Mouse (Mus musculus): Measurements from ENCODE around the gene Khdrbs1.

The Khdrbs1 gene

DNA sequence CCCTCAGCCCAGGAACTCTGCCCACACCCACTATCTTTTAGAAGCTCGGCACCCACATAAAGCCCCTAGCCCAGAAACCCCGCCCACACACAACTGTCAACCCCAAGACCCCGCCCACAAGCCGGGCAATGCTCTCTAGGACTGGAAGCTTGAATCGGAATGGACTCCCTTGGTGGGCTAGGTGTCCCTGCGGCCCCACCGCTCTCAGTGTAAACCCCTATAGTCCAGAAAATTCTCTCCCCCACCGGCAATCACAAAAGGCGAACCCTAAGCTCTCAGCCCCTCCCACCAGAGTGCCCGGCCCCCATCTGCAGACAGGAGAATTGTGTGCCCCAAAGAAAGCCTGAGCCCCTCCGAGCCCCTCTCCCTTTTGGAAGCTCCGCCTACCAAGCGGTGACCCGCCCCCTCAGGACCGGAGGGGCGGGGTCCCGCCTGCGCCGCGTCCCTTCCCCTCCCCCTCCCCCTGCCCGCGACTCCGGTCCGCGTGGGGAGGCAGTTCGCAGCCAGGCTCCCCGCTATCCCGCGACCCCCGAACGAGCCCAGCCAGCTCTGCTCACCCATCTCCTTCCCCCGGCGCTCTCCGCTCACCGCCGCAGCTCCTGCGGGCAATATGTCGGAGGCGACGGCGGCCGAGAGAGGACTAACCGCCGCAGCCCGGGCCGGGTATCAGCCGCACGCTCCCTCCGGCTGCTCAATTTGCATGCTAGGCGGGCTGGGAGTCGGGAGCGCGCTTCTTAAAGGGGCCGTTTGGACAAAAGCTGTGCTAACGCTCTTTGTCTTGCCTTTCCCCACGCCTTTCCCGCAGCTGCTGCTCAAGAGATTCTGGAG, 45.7 kb downstream of the Khdrbs1 start, which contains the start of gene Tmem39b:
Gene Tmem39b, minus strand, starts transcription at position 681 of the 828 bp plus-strand sequence.
- in situ Hi-C loops (cut with MboI; ENCODE audit: low pct_unique_long_range_greater_than_20kb in 1 of 2, low sequenced_read_pairs in 2 of 2, unreplicated experiment in 1 of 2) = no loop called here

GRCm38 (mm10) chr4:129695815-129696157, 46.3 kb downstream of the Khdrbs1 start:
- in situ Hi-C loops (cut with MboI; ENCODE audit: low pct_unique_long_range_greater_than_20kb in 1 of 2, low sequenced_read_pairs in 2 of 2, unreplicated experiment in 1 of 2) = no loop called here

- in situ Hi-C loops (cut with MboI; ENCODE audit: low pct_unique_long_range_greater_than_20kb in 1 of 2, low sequenced_read_pairs in 2 of 2, unreplicated experiment in 1 of 2) = no loop called here
These were observed 57.6 kb downstream of the Khdrbs1 start for GRCm38 (mm10) chr4:129684531-129684930.

- in situ Hi-C loops (cut with MboI; ENCODE audit: low pct_unique_long_range_greater_than_20kb in 1 of 2, low sequenced_read_pairs in 2 of 2, unreplicated experiment in 1 of 2) = no loop called here
These were observed 58.1 kb downstream of the Khdrbs1 start for GRCm38 (mm10) chr4:129683901-129684493.

- in situ Hi-C loops (cut with MboI; ENCODE audit: low pct_unique_long_range_greater_than_20kb in 1 of 2, low sequenced_read_pairs in 2 of 2, unreplicated experiment in 1 of 2) = no loop called here
These were observed 60.3 kb downstream of the Khdrbs1 start for GRCm38 (mm10) chr4:129681837-129682236.

- in situ Hi-C loops (cut with MboI; ENCODE audit: low pct_unique_long_range_greater_than_20kb in 1 of 2, low sequenced_read_pairs in 2 of 2, unreplicated experiment in 1 of 2) = no loop called here
These were observed 69.1 kb downstream of the Khdrbs1 start for GRCm38 (mm10) chr4:129672878-129673449.

DNA sequence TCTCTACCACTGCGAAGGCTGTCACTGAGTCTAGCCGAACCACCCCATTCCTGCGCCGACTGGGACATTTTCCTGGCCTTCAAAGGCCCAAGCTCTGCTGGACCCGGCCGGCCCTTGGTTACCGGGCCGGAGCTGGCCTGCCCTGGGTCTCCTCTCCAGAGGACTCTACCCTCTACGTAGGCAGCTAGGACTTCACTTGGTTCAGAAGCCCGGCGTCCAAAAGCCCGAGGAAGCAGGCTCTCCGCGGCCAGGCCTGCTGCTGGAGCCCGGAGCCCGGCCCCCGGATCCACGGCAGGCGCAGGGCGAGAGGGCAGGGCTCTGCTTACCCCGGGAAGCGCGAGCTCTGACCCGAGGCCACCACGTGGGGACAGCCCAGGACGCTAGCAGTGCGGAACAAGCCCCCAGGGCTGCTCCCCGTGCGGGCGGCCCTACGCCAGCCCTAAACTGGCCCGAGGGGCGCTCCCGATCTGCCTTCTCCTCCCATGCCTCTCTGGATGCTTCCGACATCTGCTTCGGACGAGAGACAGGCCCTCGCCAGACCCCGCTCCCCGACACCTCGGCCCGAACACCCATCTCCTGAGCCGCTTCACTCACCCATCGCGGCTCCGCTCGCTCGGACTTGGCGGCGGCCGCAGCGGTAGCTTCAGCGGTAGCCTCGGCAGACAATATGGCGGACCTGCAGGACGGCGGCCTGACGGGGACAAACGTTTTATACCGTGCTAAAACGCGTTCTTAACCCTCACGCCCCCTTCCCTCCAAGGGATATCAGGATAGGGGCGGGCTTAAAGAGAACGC, 69.8 kb downstream of the Khdrbs1 start, which contains the start of gene Kpna6:
Gene Kpna6, minus strand, starts transcription at position 685 of the 795 bp plus-strand sequence.
- in situ Hi-C loops (cut with MboI; ENCODE audit: low pct_unique_long_range_greater_than_20kb in 1 of 2, low sequenced_read_pairs in 2 of 2, unreplicated experiment in 1 of 2) = no loop called here

GRCm38 (mm10) chr4:129671491-129672082, 70.5 kb downstream of the Khdrbs1 start:
- in situ Hi-C loops (cut with MboI; ENCODE audit: low pct_unique_long_range_greater_than_20kb in 1 of 2, low sequenced_read_pairs in 2 of 2, unreplicated experiment in 1 of 2) = no loop called here

DNA sequence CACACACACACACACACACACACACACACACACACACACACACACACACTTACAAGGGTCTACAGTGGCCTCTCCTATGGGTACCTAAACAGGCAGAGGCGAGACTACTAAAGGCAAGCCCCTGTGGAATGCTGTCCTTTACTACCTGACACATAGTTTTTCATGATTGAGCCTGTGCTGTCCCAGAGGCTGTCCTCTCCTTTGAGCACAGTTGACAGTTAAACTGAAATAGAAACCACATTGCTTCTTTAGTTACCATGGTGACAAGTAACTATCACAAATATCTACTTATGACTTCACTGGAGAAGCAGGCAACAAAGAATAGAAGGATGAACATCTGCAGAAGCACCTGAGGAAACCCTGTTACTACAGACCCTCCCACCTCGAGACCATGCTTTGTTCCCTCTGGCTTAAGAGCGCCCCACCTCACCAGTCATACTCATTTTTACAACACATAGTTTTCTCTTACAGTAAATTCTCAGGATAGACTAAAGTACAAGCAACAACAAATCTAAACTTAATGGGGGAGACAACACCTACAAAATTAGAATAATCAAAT, 79.8 kb downstream of the Khdrbs1 start:
- in situ Hi-C loops (cut with MboI; ENCODE audit: low pct_unique_long_range_greater_than_20kb in 1 of 2, low sequenced_read_pairs in 2 of 2, unreplicated experiment in 1 of 2) = no loop called here

- in situ Hi-C loops (cut with MboI; ENCODE audit: low pct_unique_long_range_greater_than_20kb in 1 of 2, low sequenced_read_pairs in 2 of 2, unreplicated experiment in 1 of 2) = no loop called here
These were observed 80.5 kb downstream of the Khdrbs1 start for GRCm38 (mm10) chr4:129661584-129661983.

GRCm38 (mm10) chr4:129654770-129655169, 87.3 kb downstream of the Khdrbs1 start:
- in situ Hi-C loops (cut with MboI; ENCODE audit: low pct_unique_long_range_greater_than_20kb in 1 of 2, low sequenced_read_pairs in 2 of 2, unreplicated experiment in 1 of 2) = no loop called here

All from mouse embryonic stem cell (cell line).